8 mouse cellular contexts compared by ENCODE assay signal in the genomic region with DNA sequence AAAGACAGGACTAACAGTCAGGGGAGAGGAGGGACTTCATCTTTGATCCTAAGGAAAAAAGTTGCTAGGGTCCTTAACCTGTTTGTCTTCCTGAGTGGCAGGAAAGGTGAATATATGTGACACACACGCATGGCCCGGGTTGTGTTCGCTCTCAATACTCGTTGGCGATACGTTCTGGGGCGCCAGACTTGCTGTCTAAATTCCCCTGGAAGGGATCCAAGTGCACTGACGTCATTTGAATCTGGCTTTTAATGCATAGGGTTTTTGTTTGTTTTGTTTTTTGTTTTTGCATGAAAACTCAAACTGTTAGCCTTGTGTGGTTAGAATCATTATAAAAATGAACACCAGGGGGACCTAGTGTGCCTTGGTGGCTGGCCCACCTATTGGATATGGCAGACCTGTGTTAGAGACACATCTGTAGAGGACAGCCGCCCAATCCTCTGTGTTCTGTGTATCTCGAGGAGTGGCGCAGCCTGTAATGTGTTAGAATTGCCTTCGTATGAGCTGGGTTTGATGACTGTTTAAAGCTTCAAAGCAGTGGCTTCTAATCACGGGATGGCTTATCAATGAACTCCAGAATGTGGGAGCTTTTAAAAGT. TPM values are rescaled to one million over a fixed set of nuclear protein-coding genes. Genes with fewer than 3 reads are reported as not detected.
DNase-seq lines count a peak whose midpoint lies in the region; ATAC-seq lines count a peak whose summit lies in the region.

No protein-coding gene starts in this region.

- H3K36me3 ChIP-seq in embryonic facial prominence, embryonic 14.5 days (ENCODE audit: control insufficient read depth, insufficient read depth, low read length) = no peaks in the 10 kb centered on the region
- H3K36me3 ChIP-seq in intestine, embryonic 14.5 days (ENCODE audit: control insufficient read depth, insufficient read depth, low read length) = no peaks in the 10 kb centered on the region

- H3K9me3 ChIP-seq in embryonic facial prominence, embryonic 14.5 days (ENCODE audit: control insufficient read depth, low read length) = no peaks in the 10 kb centered on the region
- H3K9me3 ChIP-seq in intestine, embryonic 14.5 days (ENCODE audit: control insufficient read depth, low read length) = no peaks in the 10 kb centered on the region

- no peak overlapping the region for H3K4me3 ChIP-seq in embryonic facial prominence, embryonic 14.5 days (ENCODE audit: low read depth, low read length)
- H3K4me3 ChIP-seq in intestine, embryonic 14.5 days (ENCODE audit: low read depth, low read length) = no peak overlapping the region

- no peak overlapping the region for H3K4me2 ChIP-seq in embryonic facial prominence, embryonic 14.5 days (ENCODE audit: low read depth, low read length)
- H3K4me2 ChIP-seq in intestine, embryonic 14.5 days (ENCODE audit: low read length) = no peak overlapping the region

- no peaks in the 10 kb centered on the region for H3K27me3 ChIP-seq in embryonic facial prominence, embryonic 14.5 days (replicated peaks; ENCODE audit: control insufficient read depth, insufficient read depth, low read length)
- no peaks in the 10 kb centered on the region for H3K27me3 ChIP-seq in intestine, embryonic 14.5 days (replicated peaks; ENCODE audit: control insufficient read depth, insufficient read depth, low read length)

- peak; percentile 36 for DNase-seq in adrenal gland, adult 2 months
- no peak for DNase-seq in adrenal gland, postnatal 4 days (ENCODE audit: low spot score in 2 of 2)
- peak; percentile 27 for DNase-seq in right cerebral cortex, adult 18-20 months
- no peak for DNase-seq in right cerebral cortex, postnatal 14 days
- DNase-seq in embryonic facial prominence, embryonic 14.5 days (ENCODE audit: low spot score) = peak; percentile 67
- peak; percentile 57 for DNase-seq in intestine, embryonic 14.5 days (ENCODE audit: low spot score)
- no peak for DNase-seq in urinary bladder, adult 2 months (ENCODE audit: low spot score)

- H3K4me1 ChIP-seq in embryonic facial prominence, embryonic 14.5 days (ENCODE audit: control insufficient read depth, insufficient read depth, low read length) = no peaks in the 10 kb centered on the region
- H3K4me1 ChIP-seq in intestine, embryonic 14.5 days (replicated peaks; ENCODE audit: control insufficient read depth, insufficient read depth, low read length) = no peaks in the 10 kb centered on the region; the same call in 1 of the 2 replicates

- peak; percentile 55; the same call in 1 of the 2 replicates for ATAC-seq in embryonic facial prominence, embryonic 14.5 days (ENCODE audit: low read depth)
- ATAC-seq in intestine, embryonic 14.5 days (replicated peaks; ENCODE audit: low FRiP score, low TSS enrichment, low read depth) = 0 out of 2 replicates have a peak, but pooled peaks have one; percentile 58
- ATAC-seq in megakaryocyte, adult 5-6 weeks (ENCODE audit: poor library complexity, severe bottlenecking) = peak; percentile 79

- no peak overlapping the region for H3K27ac ChIP-seq in embryonic facial prominence, embryonic 14.5 days (replicated peaks; ENCODE audit: low read depth, low read length)
- H3K27ac ChIP-seq in intestine, embryonic 14.5 days (ENCODE audit: low read depth) = no peak overlapping the region

- H3K9ac ChIP-seq in embryonic facial prominence, embryonic 14.5 days (ENCODE audit: low read depth, low read length) = no peak overlapping the region
- H3K9ac ChIP-seq in intestine, embryonic 14.5 days (ENCODE audit: low read length) = no peak overlapping the region

- WGBS in embryonic facial prominence, embryonic 14.5 days = 44% methylated on average over 13 of the region's 13 CpGs
- WGBS in intestine, embryonic 14.5 days = 50% methylated on average over 13 of the region's 13 CpGs

RNA-seq across cellular contexts. Expression of a gene that starts 19.8 kb away (rescaled TPM):
- 10 to 100 TPM; 41.8 to 43.2 TPM for total RNA-seq in adrenal gland, adult 2 months (2021)
- 13.1 and 17.4 TPM in 2 replicates for polyA plus RNA-seq in adrenal gland, adult 2 months (2012; rRNA removed)
- total RNA-seq in adrenal gland, postnatal 4 days (2021) = 10 to 100 TPM; 55.7 to 61.1 TPM
- 39.3 and 40.9 TPM in 2 replicates for polyA plus RNA-seq in embryonic facial prominence, embryonic 14.5 days (2014; fragmentation: Nextera tagmentation; extraction: Ambion mirVana)
- 41.8 and 43.0 TPM in 2 replicates for polyA plus RNA-seq in intestine, embryonic 14.5 days (2014; fragmentation: Nextera tagmentation; extraction: Ambion mirVana)
- 19.2 and 26.5 TPM in 2 replicates for total RNA-seq in megakaryocyte, adult 5-6 weeks (2015)
- 51.3 and 51.7 TPM in 2 replicates for total RNA-seq in megakaryocyte, adult 5-6 weeks (2017)
- polyA plus RNA-seq in urinary bladder, adult 2 months (2012; rRNA removed) = 46.3 and 47.4 TPM in 2 replicates

RNA-seq across cellular contexts. Expression of a gene that starts 27.6 kb away (rescaled TPM):
- 1 to 10 TPM; 5.4 TPM for total RNA-seq in adrenal gland, adult 2 months (2021)
- polyA plus RNA-seq in adrenal gland, adult 2 months (2012; rRNA removed) = 4.5 and 4.8 TPM in 2 replicates
- total RNA-seq in adrenal gland, postnatal 4 days (2021) = 10 to 100 TPM; 10.4 to 14.5 TPM
- 4.3 and 4.7 TPM in 2 replicates for polyA plus RNA-seq in embryonic facial prominence, embryonic 14.5 days (2014; fragmentation: Nextera tagmentation; extraction: Ambion mirVana)
- 2.8 and 3.9 TPM in 2 replicates for polyA plus RNA-seq in intestine, embryonic 14.5 days (2014; fragmentation: Nextera tagmentation; extraction: Ambion mirVana)
- total RNA-seq in megakaryocyte, adult 5-6 weeks (2015) = 4.9 and 6.2 TPM in 2 replicates
- total RNA-seq in megakaryocyte, adult 5-6 weeks (2017) = 6.2 and 7.5 TPM in 2 replicates
- polyA plus RNA-seq in urinary bladder, adult 2 months (2012; rRNA removed) = 6.7 and 7.0 TPM in 2 replicates

RNA-seq across cellular contexts. Expression of a gene that starts 27.9 kb away (rescaled TPM):
- under 1 TPM; 0.66 to 0.78 TPM for total RNA-seq in adrenal gland, adult 2 months (2021)
- polyA plus RNA-seq in adrenal gland, adult 2 months (2012; rRNA removed) = 0.33 and 0.45 TPM in 2 replicates
- 1 to 10 TPM; 5.7 to 9.0 TPM for total RNA-seq in adrenal gland, postnatal 4 days (2021)
- 5.6 and 7.9 TPM in 2 replicates for polyA plus RNA-seq in embryonic facial prominence, embryonic 14.5 days (2014; fragmentation: Nextera tagmentation; extraction: Ambion mirVana)
- polyA plus RNA-seq in intestine, embryonic 14.5 days (2014; fragmentation: Nextera tagmentation; extraction: Ambion mirVana) = 7.1 and 7.3 TPM in 2 replicates
- total RNA-seq in megakaryocyte, adult 5-6 weeks (2015) = 27.4 and 27.6 TPM in 2 replicates
- total RNA-seq in megakaryocyte, adult 5-6 weeks (2017) = 10.5 and 14.7 TPM in 2 replicates
- 1.2 and 2.4 TPM in 2 replicates for polyA plus RNA-seq in urinary bladder, adult 2 months (2012; rRNA removed)

RNA-seq across cellular contexts. Expression of a gene that starts 31.8 kb away (rescaled TPM):
- not detected for total RNA-seq in adrenal gland, adult 2 months (2021)
- polyA plus RNA-seq in adrenal gland, adult 2 months (2012; rRNA removed) = not detected in 2 replicates
- total RNA-seq in adrenal gland, postnatal 4 days (2021) = not detected
- 0.08 TPM in 1 of 2 replicates, not detected in the other for polyA plus RNA-seq in embryonic facial prominence, embryonic 14.5 days (2014; fragmentation: Nextera tagmentation; extraction: Ambion mirVana)
- polyA plus RNA-seq in intestine, embryonic 14.5 days (2014; fragmentation: Nextera tagmentation; extraction: Ambion mirVana) = not detected in 2 replicates
- 0.07 TPM in 1 of 2 replicates, not detected in the other for total RNA-seq in megakaryocyte, adult 5-6 weeks (2015)
- total RNA-seq in megakaryocyte, adult 5-6 weeks (2017) = 0.08 TPM in 1 of 2 replicates, not detected in the other
- polyA plus RNA-seq in urinary bladder, adult 2 months (2012; rRNA removed) = not detected in 2 replicates

Comparison
In these comparisons a context has a peak if more than half of its experiments do, and no peak if none do; other contexts are left out.
1. DNase-seq: peak in adrenal gland, adult 2 months (single experiment), right cerebral cortex, adult 18-20 months (single experiment), embryonic facial prominence, embryonic 14.5 days (single experiment) and intestine, embryonic 14.5 days (single experiment); none in adrenal gland, postnatal 4 days (0 of 2), right cerebral cortex, postnatal 14 days (single experiment) and urinary bladder, adult 2 months (single experiment).
2. Peak in every context shown above with its lines, with median percentiles within 50 percentile points of each other: ATAC-seq.